Mouse (Mus musculus): ENCODE measurements at regions not wholly inside any gene's neighbourhood (a gene's known extent, or its start where the extent isn't known, plus 50 kb on each side); places are given as distances from the start of the nearest gene placed in this dataset.
A peak's percentile ranks its signal among the peaks of the same experiment; 100 is the strongest.

DNA sequence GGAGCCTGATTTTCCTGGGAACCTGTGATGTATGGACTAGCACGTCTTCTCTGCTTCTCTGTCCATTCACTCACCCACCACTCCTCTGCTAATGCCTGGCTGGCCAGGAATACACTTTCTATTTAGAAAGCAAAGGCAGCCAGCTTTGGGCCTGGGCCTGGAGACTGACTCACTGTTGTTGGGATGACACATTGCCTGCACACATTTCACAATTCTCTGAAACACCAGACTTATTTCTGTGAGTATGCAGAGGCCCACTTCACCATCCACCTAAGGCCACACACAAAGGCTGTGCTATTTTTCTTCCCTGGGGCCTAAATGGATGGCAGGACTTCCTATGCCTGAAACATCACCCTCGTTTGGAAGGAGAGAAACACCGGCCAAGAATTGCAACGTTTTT, 199.7 kb upstream of the Klf4 start:
- peak; percentile 73 to 84 for DNase-seq

DNA sequence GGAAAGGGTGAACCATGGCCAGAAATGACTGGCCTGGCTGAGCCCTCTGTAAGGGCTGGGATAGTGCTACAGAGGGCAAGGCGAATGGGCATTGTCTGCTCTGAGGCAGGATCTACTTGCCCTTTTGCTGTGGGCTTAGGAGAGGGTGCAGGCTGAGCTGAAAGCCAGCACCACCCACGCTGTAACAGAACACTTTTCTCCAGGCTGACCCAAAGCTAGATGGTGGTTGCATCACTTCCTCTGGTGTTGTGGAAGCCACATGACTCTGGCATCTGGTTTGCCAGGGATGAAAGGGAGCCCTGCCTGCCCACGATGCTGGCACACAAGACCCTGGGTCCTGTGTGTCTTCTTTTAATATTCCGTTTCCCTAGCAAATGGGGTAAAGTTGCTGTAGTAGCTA, 198.0 kb upstream of the Klf4 start:
- DNase-seq = peak in 1 of 2 experiments; percentile 53

DNA sequence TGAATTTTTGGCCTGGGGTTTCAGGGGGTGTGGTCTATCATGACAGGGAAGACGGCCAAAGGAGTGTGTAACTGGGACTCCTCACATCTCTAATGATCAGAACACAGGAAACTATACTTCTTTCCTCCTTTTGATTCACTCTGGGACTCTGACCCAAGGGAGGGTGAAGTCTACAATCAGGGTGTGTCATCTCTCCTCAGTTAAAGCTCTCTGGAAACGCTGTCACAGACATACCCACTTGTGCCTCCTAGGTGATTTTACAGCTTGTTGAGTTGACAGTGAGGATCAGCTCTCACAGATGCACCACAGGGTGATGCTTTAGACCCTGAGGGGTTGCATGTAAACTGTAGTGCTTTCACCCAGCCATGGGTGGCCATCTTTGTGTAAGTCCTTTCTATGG, 194.9 kb upstream of the Klf4 start:
- DNase-seq = no peak

DNA sequence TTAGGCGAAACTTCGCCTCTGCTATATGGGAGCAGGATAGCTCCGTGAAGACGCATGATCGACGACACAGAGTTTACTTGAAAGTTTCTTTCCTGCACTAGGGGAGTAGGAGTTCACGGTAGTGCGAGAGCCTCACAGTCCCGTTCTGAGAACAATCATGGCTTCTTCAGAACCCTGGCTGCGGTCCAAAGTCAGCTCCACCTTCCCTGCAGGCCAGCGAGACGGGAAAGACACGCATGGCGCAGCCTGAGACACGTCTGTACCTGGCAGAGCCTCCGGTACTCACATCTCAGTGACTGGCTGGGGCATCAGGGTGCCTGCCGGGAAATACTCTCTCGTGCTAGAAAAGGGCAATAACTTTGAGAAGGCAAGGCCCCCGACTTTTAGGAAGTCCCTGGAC, 193.8 kb upstream of the Klf4 start:
- peak in 1 of 2 experiments; percentile 13 for DNase-seq

DNA sequence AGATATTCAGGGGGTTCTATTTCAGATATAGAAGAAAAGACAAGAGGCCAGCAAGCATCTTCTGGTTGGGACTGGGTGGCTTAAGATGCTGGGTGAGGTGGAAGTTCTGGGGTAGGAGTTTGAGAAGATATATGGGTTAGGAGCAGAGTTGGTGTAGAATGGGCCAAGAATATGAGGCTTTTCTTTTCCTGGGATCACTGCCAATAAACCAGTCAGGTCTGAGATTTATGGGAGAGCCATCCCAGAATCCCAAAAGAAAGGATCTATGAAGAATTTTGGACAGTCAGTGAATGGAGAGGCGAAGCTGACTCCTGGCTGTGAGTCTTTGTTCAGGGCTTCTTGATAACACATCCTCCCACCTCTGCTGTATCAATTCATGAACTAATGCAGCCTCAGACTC, 192.0 kb upstream of the Klf4 start:
- no peak for DNase-seq

DNA sequence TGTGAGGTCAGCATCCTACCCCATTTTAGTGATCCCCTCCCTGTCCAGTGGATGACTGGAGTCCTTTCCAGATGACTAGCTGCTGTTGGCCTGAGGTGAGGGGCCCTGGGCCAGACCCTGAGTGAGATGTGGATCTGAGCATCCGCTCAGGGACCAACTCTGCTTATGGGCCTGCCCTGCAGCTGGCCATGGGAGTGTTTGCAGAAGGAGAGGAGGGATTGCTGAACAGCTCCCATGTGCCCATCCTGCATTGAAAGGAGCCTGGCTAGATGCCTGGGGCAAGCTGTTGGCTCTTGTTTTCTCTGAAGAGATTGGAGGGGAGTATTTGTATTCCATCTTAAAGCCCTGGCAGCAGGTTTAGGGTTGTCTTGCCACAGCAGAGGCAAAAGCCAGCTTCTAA, 190.9 kb upstream of the Klf4 start:
- DNase-seq = peak; percentile 60 to 72

DNA sequence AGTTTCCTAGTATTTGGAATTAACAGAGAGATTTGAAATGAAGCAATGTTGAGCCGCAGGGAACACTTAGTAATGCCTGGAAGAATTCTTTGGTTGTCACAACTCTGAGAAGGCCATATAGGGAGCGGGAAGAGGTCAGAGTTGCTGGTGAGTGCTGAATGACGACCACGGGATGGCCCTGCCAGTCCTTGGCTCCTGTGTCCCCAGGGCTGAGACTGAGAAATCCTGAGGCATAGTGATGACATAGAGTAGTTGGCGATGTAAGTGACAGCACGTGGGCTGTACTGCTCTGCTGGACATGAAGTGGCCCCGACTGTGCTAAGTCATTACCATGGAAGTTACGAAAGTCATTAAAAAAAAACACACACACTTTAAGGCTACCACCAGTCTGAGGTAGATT, 190.1 kb upstream of the Klf4 start:
- peak in 1 of 2 experiments; percentile 22 for DNase-seq

DNA sequence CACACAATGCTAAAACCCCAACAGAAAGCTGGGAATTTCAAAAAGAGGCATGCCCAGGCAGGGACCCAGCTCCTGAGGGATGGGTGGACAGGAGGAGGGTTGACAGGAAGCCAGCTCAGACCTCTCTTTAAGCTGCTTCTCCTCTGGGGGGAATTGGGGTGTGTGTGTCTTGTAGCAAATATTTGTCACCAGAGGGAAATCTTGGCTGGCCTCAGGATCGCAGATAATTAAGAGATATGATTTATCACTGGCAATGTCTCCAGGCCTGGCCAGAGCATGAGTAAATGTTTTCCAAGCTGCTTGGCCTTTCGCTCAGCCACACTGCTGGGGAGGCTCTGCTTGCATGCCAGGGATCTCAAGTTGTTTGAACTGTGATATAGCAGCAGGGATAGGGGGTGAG, 189.6 kb upstream of the Klf4 start:
- DNase-seq = peak in 1 of 2 experiments; percentile 50

DNA sequence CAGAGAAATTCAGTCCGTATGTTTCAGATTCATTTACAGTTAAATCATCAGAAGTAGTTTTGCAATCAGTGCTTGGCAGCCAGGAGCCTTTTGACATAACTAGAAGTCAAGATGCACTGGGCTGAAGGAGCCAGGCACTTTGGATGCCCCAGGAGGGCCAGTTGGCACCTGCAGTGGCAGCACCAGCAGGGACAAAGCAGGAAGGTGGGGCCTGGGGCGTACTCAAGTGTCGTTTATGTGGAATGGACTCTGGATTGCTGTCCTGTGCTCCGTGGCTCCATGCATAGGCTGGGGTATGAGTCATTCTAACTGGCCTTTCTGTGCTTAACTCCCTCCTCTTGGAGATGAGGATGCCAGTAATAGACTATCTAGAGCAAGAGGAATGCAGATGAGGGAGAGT, 186.2 kb upstream of the Klf4 start:
- DNase-seq = peak; percentile 67 to 69

DNA sequence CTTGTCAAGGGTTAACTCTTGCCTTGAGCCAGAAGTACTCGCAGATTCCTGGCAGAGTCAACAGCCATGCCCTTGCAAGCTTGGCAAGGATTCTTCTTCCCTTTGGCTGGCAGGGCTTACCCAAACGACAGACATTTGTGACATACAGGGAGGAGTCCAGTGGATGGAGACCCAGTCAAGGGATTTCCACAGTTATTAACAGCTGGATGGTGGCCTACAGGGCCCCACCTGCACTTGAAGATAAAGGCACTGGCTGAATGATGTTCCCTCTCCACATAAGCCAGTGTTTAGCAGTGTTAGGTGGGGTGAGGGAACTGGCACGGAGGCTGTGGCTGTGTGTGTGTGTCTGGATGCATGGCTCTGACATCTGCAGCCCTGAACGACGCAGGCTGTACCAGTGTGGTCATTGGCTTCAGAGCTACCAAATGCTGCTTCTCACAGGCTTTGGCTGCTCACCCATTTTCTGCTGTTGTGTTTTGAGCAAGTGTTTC, 183.9 kb upstream of the Klf4 start:
- DNase-seq = peak; percentile 73 to 75

DNA sequence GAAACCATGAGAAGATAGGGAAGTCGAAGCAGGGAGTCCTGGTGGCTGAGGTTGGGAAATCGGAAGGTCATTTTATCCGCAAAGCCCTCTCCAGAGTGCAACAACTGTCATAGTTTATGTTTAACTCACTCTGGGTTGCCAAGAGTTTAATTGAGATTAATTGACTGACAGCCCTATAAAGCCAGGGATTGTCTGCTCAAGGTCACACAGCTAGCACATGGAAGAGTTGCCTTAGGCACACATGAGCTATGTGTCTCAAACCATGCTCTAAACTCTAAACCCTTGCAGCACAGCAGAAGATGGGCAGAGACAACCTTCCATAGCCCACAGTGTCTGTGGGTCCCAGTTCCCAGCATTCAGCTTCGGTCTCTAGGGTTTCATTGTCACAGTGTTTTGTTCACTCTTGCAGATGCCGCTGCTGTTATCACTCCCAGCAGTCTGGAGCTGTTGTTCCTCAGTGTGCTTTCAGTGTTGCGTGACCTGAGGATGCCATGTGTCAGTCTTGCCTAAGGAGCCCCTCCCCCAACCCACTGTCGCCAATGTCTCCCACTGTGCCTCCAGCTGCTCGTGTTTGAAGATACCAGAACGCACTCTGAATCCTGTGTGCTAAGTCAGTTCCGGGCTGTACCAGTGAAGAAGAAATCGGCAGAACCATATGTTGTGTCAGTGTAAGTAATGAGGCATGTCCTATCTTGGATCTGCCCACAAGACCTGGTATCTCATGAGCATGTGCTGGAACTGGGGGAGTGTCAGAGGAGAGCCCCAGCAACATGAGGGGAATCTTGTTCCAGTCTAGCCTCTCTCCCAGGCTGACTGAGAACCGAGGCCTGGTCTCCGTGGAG, 179.5 kb upstream of the Klf4 start:
- no peak for DNase-seq

DNA sequence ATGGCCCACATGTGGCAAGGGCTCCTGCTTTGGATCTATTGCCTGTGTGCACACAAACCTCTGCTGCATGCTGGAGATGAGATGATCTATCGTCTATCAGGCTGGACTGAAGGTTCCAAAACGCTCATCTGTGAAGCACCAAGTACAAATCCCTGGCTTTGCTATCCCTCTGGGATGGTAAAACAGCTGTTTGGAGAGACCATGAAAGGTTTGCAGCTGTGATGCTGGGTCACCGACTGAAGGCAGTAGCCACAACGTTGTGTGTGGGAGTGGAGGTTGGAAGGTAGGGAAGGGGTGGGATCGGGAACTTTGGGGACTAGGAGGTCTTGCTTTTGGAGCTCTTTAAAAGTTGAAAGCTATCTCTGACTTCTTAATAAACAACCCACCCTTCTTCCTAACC, 178.2 kb upstream of the Klf4 start:
- DNase-seq = no peak

DNA sequence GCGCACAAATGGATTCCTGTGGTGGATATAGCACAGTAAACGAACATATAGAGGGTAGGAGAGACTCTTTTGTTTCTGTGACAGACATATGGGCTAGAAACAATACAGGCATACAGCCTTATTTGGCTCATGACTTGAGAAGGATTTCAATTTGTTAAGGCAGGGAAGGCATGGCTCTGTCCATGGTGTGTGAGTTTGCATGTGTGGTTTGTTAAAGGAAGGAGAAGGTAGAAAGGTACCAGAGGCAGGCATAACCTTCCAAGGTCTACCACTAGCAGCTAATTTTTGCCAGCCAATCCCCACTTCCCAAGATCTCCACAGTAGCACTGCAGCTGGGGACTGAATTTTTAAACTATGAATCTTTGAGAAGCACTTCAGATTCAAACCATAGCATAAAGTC, 176.5 kb upstream of the Klf4 start:
- DNase-seq = no peak

DNA sequence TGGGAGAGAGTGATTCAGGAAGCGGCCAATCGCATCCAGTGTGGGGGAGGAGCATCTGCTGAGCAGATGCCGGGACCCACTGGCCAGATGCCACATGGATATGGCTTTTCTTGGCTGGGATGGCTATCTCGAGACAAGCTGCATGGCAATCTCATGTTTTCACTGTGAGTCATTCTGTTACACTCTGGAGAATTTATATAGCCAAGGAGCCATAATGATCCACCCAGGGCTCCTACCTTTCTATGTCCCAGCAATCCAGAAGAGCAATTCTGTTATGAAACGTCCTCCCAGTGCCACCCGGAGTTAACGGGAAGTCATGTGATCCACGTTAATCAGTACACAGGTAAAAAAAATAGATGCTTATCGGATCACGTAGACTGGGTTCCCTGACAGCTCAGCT, 175.7 kb upstream of the Klf4 start:
- peak in 1 of 2 experiments; percentile 26 for DNase-seq

DNA sequence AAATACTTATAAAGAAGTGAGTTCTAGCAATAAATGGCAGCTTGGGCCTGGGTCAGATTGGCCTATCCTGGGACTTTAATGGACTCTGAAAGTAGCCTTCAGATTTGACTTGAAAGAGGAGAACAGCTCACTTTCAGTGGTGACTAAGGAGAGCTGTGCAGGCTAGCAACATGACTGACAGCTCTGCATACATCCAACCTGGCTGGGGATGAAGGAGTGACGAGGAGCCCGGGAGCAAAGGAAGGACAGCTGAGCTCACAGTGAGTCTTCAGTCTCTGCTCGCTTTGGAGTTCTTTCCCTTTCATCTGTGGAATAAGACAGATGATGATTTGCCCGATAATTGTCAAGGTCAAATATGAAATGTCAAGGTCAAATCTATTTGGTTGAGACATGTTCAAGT, 172.7 kb upstream of the Klf4 start:
- no peak for DNase-seq

DNA sequence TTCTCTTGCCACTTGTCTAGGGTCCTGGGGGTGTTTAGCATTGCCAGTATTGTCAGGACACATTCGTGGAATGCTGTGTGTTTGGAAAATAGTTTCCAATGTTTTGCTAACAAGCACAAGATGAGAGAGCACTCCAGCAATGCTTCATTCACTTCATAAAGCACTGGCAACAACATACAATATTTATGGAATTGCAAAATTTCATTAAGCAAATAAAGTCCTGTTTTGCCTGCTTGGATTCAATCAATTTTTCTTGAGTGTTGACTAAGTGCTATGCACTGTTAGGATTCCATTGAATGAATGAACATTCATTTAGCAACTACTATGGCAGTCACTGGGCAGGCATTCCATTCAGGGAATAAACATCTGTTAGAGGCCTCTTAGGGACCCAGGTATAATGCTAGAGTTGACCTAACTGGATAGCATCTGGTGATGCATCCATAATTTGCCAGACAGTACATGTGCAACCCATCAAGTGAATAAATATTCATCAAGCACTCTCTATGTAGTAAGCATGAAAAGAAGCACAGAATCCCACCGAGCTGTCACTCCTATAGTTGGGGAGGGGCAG, 171.2 kb upstream of the Klf4 start:
- no peak for DNase-seq

DNA sequence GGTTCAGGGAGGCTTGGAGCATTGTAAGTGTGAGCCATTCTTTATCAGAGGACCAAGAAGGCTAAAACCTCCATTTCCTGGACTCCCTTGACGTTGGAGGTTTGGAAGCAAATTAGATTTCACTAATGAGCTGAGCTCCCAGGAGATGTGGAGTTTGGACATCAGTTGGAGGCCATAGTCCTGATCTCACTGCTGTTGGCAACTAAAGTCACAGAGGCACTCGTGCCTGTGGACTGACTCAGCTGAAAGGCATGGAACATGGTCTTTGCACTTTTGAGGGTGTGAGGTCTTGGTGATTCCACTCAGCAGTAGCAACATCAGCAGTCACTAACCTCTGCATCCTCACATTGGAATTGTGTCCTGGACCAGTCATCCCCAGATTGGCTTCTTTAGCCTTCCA, 169.1 kb upstream of the Klf4 start:
- peak in 1 of 2 experiments; percentile 60 for DNase-seq

DNA sequence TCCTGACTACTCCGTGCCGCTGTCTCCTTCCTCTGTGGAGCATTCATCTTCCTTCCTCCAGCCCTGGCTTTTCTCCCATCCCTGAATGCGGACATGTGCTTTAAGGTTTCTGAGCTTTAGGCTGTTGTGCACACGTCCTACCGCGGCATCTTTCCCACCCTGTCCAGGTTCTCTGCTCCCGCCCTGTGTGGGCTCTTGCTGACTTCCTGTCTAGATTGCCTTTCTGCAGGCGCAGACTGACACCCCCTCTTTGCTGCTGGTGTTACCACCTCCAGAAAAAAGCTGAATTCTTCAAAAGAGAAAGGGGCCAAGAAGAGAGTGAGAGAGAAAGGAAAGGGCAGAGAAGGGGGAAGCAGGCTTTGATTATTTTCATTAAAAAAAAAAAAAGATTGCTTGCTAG, 167.7 kb upstream of the Klf4 start:
- DNase-seq = no peak

DNA sequence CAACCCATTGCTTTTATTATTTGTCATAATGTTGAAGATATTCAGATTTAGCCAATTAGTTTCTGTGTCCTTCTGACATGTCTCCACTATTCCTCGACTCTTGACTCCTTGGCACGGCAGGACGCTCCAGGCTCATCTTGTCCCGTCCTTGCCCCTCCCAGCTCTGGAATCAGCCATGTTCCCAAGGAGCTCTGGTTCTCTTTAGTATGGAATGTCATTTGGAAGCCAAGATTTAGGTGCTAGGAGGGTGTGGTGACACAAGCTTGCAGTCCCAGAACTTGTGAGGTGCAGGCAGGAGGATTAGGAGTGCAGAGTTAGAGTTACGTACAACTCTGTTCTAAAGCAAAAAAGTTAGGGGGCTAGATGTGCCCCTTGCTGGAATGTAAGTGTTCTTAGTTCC, 166.9 kb upstream of the Klf4 start:
- DNase-seq = no peak

DNA sequence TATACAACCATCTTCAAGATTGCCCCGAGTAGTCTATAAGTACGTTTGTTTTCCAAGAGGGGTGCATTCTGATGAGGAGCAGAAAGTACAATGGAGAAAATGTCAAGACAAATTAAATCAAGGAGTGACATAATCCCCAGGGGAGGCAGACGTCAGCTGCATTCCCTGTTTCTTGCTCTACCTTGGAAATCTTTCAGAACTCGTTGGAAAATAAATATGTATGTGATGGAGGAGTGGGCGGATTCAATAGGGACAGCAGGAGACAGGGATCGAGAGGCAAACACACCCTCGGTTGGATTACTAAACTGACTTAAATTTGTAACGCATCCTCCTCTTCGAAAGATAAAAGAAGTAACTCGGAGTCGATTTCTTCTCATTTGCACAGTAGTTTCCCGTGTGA, 164.8 kb upstream of the Klf4 start:
- no peak for DNase-seq

DNA sequence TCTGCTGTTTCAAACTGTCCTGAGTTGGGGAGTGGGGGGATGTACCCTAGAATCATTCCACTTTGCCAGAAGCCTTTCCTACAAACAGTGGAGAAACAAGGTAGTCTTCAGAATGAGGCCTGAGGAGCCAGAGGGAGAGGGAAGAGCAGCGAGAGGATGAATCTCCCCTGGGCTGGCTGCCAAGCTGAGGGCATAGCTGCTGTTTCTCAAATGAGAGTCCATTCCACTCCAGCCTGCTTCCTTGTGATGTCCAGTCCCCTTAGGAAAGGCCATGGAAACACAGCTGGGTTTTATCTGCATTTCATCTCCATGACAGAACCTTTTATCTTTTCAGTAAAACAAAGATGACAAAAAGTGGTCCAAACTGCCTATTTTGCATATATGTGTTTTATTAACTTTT, 164.2 kb upstream of the Klf4 start:
- DNase-seq = no peak

DNA sequence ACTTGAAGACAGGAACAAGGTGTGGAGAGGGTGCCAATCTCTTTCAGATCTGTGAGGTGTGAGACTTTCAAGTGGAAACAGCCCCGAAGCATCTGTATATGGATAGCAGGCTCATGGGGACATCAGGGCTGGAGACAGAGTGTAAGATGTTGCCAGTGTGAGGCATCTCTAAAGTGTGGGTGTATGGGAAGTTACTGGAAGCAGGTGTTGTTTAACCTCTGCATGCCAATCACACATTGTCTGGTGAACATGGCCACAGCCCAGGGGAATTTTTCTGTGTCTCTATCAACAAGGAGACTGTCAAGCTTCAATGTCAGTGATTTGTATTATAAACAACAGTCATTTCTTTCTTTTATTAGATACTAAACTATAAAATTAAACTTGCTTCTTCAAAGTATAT, 163.0 kb upstream of the Klf4 start:
- no peak for DNase-seq

DNA sequence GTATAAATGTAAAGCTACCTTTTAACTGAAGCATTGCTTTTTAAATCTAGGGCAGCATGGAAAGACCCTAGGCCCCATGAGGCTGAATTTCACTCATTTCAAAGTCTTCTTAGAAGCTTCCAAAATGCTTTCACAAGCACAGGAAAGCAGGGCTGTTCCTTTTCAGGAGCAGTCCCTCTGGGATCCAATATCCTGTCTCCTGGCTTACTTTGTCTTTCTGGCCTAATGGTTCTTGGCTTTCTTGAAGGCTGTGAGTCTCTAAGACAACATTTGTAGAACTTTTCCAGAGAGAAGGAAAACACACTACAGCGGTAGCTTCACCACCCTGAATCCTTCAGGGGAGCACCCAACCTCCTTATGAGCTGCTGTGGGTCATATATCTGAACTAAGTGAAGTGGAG, 157.2 kb upstream of the Klf4 start:
- DNase-seq = peak; percentile 55 to 75

DNA sequence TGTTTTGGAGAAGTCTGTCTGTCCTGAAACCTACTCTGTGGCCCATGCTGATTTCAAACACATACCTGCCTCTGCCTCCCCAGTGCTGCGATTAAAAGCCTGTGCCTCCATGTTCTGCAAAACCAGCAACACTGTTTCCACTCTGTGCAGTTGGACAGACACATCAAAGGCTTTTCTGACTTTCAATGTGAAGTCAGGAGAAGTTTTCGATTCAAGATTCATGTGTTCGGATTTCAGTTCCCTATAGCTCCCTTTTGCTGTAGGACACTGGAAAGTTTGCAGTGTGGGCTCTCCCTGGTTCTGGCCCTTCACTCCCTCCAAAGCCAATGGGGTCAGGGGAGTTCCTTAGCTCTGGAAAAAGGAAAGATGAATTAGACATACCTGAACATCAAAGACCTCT, 154.5 kb upstream of the Klf4 start:
- DNase-seq = no peak
